Mouse (Mus musculus): ENCODE results near the gene Coro1b.

Coro1b gene

DNA sequence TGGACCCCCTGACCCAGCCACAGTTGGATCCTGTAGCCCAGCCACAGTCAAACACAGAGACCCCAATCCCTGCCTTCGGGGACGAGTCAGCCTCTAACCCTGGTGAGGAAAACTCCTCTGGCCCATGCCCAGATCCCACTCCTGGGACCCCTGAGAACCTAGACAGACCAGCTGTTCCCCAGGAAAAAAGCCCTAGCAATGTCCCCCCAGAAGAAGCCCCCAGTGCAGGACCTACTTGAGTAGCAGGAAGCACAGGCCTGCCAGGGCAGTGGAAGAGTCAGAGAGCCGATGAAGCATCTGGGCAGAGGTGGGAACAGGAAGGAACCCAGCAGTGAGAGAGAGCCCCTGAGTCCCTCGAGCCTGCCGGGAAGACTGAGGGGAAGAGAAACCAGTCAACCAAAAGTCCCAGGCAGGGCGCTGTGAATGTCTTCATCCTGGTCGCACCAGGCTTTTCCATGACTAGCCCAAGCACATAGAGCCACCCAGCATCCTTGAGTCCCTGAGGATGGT is 4.6 kb upstream of the Coro1b start, which contains the start of gene Cabp4:
Gene Cabp4, minus strand, starts transcription at position 275 of the 510 bp plus-strand sequence.
- DNase-seq (ENCODE audit: low read depth) = no peak

DNA sequence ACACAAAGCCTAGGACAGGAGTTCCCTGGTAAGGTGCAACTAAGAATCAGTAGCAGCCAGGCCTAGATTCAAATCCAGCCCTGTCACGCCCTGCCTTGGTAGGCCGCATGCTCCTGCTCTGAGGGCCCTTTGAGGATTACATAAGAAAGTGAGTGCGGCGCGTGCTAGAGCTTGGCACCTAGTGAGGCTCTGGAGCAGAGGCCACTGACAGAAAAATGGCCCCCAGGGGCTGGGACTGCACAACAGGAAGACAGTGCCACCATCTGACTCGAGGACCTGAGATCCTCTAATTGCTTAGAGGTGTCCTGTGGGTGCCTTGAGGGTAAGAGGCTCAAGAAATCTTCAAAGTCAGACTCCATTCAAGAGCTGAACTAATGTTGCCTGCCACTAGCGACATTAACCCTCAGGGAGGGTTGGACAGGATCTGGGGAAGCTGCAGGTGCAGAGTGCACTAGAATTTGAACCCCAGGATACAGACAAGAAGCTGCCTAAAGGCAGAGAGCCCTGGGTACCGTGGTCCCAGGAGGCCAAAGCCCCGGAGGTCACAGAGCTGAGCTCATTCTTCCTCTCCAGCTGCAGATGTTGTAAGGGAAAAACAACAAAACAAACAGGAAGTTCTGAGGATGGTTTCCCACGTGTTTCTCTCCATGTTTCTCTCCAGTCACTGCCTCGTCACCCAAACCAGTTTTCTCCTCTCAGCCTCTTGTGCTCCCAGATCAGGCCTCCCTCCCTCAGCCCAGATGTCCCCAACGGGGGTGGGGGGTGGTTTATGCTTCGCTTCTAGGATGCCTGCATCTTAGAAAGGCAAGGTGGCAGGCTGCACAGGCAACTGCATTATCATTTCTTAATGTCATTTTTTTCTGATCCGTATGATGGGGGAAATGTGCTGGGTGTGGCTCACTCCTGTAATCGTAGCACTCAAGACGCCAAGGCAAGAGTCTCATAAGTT is 3.6 kb upstream of the Coro1b start:
- peak; percentile 49 for DNase-seq (ENCODE audit: low read depth)

DNA sequence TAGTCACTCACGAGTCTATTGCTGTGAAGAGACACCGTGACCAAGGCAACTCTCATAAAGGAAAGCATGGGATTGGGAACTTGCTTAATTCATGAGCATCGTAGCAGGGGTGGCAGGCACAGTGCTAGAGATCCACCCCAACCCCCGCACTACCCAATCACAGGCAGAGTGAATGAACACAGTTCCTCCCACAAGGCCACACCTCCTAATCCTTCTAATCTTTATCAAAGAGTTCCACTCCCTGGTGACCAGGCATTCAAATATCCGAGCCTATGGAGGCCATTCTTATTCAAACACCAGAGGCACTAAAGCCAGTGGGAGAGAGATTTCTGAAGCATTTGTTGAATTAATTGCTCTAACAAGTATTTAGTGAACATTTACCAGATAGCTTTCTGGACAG is 2.5 kb upstream of the Coro1b start:
- no peak for DNase-seq (ENCODE audit: low read depth)

DNA sequence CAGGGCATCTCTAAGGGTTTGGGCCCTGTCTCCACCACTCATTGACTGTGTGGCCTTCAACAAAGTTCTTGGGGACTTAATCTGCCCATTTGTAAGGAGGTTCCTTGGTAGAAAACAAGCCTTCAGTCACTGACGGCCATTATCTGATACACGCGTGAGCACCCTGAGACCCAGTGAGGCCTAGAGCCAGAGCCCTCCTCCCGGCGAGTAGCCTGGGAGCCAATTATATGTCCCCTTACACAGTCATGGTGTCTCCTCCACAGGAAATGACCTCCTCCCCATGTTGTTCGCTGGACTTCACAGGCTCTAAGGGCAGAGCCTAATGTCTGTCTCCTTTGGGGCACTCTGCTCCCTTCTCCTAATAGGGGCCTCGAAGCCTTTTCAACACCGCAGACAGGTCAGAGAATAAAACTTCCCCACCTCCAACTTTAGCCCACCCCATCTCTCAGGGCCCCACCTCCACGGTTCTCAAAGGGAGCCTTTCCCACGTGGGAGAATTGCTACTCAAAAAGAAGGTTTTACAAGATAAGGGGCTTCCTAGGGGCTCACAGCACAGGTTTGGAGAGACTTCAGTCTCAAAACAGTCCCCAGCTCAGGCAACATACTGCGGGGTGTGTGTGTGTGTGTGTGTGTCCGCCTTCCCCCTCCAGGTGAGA is 1.9 kb upstream of the Coro1b start:
- no peak for DNase-seq (ENCODE audit: low read depth)

- no peak for DNase-seq (ENCODE audit: low read depth)
These were observed 1.4 kb upstream of the Coro1b start for GRCm38 (mm10) chr19:4147022-4147405.

DNA sequence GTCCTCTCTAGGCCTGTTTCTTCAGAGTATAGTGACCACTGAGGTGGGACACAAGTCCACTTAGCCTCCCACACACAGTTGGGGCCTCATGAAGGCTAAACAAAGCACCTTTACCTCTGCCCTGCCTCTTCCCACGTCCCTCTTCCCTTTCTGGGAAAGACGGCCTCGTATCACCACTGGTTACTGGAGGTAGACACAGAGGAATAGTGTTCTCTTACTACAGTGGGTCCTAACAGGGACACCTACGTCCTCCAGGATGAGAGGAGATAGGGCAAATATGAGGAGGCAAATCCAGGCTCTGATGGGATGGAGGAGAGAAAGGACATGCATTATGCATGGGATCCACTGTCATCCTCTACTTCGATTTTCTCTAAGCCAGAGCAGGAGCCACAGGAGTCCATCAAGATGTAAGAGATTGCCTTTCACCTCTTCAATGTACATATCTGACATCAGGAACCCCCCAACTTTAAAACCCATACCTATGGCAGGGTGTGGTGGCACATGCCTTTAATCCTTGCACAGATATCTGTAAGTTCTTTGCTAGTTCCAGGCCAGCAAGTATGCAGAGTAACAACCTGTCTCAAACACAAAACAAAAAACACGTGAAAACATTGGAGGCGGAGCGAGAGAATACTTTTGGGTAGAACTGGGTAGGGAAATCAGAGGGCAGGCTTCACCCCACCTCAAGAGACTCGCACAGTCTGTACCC is 483 bp upstream of the Coro1b start:
- no peak for DNase-seq (ENCODE audit: low read depth)

DNA sequence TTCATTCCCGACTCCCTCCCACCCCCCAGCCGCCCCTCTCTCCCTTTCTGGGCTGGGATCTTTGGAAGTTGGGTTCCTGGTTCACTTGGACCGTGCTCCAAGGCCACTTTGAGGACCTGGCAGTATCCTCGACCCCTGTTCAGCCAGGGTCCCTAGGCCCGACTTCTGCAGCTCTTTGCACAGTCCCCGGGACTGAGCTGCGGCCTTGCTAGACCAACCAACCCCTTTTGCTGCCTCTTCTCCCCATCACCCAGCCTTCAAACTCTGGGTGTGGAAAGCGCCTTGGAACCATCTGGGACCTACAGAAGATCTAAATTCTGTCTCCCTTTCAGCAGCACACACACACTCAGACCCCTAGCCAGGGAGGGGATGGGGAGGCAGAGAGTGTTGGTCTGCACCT is 400 bp downstream of the Coro1b start:
- no peak for DNase-seq (ENCODE audit: low read depth)

GRCm38 (mm10) chr19:4149283-4149682 is 864 bp downstream of the Coro1b start:
- no peak for DNase-seq (ENCODE audit: low read depth)

DNA sequence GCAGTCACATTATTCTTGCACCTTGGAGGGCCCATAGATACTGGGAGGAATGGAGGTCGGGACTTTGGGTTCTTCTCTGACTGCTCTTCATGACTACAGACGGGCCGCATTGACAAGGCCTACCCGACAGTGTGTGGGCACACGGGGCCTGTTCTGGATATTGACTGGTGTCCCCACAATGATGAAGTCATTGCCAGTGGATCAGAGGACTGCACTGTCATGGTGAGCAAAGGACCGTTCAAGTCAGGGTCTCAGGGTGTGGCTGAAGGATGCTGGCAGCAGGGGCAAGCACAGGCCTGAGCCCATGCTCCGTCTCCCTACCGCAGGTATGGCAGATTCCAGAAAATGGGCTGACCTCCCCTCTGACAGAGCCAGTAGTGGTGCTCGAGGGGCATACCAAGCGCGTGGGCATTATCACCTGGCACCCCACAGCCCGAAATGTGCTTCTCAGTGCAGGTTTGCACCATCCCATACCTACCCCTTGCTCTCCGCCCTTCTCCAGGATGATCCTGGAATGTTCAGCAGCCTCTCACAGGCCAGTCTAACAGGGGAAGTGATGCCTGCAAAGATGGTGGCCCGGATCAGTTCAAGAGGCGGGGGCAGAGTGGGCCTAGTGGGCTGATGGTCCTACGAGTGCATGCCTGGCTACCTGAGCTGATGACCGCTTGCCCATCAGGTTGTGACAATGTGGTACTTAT is 1.5 kb downstream of the Coro1b start:
- no peak for DNase-seq (ENCODE audit: low read depth)

GRCm38 (mm10) chr19:4150567-4151487 is 2.4 kb downstream of the Coro1b start:
- DNase-seq (ENCODE audit: low read depth) = no peak

DNA sequence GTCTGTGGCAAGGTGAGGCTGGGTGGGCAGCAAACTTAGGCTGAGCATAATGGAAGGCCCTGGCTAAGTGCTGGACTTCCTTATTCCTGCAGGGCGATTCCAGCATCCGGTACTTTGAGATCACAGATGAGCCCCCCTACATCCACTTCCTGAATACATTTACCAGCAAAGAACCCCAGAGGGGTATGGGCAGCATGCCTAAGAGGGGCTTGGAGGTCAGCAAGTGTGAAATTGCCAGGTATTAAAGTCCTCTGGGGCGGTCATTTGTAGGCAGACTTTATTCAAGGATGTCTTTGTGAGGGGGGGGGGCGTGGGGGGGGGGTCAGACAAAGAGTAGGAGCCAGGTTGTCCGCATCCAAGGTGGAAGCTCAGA is 3.1 kb downstream of the Coro1b start:
- DNase-seq (ENCODE audit: low read depth) = no peak

DNA sequence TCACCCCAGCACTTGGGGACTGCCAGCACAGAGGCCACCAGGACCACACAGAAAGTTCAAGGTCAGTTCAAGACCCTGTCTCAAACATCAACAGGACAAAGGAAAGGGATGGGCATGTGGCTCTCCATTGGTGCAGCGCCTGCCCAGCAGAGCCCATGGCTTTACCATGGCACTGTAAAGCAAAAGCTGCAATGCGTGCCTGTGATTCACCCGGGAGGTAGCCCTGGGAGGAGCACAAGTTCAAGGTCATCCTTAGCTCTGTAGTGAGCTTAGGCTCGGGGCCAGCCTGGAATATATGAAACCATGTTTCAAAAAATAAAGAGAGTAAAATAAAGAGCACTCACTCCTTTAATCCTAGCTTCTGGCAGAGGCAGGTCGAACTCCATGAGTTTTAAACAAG is 3.5 kb downstream of the Coro1b start:
- no peak for DNase-seq (ENCODE audit: low read depth)

DNA sequence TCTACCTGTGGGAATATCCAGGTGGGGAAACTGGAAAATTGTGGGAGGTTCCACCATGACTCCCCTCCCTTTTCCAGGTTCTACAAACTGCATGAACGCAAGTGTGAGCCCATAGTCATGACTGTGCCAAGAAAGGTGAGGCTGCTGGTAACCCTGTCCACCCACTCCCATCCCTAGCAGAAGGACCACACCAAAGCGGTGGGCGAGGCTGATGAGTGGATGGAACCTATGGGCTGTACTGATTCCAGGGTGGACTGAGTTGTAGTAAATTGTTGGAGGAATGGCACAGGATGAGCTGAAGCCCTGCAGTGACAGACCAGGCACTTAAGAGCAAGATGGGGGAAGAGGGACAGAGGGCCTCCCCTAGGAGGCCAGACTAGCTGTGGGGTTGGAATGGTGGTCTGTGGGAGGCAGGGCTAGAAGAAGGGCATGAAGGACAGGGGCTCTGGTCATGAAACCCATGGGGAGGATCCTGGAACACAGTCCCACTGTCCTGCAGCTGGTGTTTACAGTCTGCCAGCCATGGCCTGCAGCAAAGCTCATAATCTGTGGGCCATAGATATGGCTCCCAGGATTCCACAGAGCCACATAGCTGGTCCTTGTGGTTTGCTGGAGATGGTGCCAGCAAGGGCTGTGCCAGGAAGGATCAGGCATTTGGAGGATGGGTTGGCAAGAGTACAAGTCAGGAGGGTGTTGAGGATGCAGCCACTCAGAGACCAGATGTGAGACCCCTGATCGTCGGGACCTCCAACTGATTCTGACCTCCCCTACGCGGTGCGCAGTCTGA is 4.2 kb downstream of the Coro1b start:
- DNase-seq (ENCODE audit: low read depth) = no peak

DNA sequence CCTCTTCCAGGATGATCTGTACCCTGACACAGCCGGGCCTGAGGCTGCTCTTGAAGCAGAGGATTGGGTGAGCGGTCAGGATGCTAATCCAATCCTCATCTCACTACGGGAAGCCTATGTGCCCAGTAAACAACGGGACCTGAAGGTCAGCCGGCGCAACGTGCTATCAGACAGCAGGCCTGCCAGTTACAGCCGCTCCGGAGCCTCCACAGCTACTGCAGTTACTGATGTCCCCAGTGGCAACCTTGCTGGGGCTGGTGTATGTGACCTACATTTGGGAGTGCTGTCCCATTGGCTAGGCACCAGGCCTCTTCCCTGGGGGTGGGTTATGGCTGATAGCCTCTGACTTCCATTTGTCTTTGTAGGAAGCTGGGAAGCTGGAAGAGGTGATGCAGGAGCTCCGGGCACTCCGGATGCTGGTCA is 4.8 kb downstream of the Coro1b start, which contains the start of gene Ptprcap:
Gene Ptprcap, plus strand, starts transcription at position 373 of the 423 bp plus-strand sequence.
- DNase-seq (ENCODE audit: low read depth) = no peak

DNA sequence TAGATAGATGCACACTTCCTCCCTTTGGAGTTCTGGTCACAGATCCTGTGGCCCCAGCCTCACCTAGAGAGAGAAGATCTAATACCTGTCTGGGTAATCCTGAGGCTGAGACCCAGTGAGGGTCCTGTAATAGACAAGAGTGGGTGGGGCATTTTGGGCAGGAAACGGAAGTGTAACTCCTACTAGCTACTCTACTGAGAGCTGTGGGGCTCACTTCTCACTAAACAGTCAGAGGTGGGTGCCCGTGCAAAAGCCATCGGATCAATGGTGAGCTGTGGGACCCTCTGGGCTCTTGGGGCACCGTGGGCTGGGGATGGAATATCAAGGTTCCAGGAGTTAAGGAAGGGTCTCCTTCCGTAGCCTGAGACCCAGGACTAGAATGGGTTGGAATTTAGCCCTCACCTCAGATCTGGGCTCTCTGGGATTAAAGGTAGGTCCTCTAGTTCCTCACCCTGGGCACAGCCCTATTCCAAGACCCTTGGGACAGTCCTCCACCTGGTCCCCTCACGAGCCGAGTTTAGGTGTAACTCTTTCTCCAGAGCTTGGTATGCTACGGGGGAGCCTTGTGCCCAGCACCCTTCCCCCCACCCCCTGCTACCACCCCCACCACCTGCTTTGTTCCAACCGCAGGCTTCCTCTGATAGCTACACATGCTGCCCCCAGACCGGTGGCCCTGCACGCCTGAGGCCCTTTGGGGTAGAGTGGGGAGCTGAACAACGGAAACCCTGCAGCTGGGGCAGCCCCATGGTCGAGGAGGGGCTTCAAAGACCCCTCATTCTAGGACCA is 6.2 kb downstream of the Coro1b start:
- DNase-seq (ENCODE audit: low read depth) = peak; percentile 69

DNA sequence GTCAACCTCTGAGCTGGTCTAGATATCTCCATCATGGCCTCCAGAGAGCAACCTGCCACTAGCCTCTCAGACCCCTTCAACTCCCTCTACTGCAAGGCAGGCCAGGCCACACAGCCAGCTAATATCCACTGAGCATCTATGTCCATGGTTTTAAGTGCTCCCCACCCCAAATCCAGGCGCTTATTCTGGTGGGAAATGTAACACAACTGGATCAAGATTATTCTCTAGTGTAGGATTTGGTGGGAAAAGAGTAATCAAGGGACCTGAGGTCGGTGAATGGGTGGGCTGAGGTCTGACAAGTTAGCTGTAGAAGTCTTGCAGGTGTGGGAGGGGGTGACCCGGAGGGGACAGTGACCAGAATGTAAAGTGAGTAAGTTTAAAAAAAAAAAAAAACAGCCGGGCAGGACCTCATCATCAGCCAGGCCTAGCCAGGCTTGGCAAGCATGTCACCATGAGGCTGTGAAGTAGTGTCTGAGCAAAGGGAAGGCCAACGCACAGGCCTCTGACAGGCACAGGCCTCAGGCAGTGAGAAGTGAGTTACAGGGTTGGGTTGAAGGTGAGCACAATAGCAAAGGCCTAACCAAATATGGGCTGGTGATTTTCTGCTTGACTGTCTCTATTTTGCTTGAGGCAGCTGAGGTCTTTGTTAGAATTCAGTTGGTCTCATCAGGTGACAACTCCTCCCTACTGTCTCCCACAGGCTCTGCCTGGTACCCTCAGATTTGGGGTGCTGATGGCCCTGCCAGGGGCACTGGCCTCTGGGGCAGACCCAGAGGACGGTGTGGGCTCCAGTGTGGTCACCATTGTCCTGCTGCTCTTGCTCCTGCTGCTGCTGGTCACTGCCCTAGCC is 7.0 kb downstream of the Coro1b start:
- DNase-seq (ENCODE audit: low read depth) = peak; percentile 46

- DNase-seq (ENCODE audit: low read depth) = no peak
These were observed 7.7 kb downstream of the Coro1b start for GRCm38 (mm10) chr19:4156073-4156579.

- no peak for DNase-seq (ENCODE audit: low read depth)
These were observed 8.4 kb downstream of the Coro1b start for GRCm38 (mm10) chr19:4156771-4157170.
